Mouse (Mus musculus) spleen, adult 2 months (tissue): Measurements from ENCODE around the gene Ehbp1l1.

Experiments used
- CTCF ChIP-seq: fragments of 200-500 bp; IDR thresholded peaks from 2 replicates; pipeline ENCODE4 v1.5.1; 2011; ENCODE audit warnings: mild to moderate bottlenecking, inconsistent platforms; ENCODE audit not compliant: insufficient read depth, insufficient read length, insufficient replicate concordance; ENCODE audit errors: extremely low read depth
- POLR2A ChIP-seq: fragments of 200-500 bp; IDR thresholded peaks from 2 replicates; pipeline ENCODE4 v1.6.1; 2011; ENCODE audit warnings: low read depth, low read length, inconsistent platforms

- TF ChIP-seq CTCF = no peak
- no peak for TF ChIP-seq POLR2A
Measured at GRCm38 (mm10) chr19:5758878-5759403, 32.8 kb upstream of the Ehbp1l1 start.
